Mouse (Mus musculus): Measurements from ENCODE around the gene Lmln.

DNA sequence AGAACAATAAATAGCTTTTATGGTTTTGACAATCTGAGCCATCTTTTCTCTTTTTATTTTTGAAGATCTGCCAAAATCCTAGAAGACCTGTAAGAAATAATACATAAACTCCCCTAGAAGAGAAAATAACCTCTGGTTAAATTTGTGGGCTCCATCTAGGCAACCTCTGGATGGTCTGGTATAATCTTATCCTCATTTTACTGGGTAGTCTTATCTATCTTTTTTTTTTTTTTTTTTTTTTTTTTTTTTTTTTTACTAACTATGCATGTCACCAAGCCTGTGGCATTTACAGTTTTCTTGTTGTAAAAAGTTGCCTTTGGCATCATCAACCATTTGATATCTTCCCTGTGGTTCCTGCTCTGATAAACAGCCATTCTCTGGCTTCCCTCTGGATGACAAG is 112.4 kb downstream of the Lmln start:
- TF ChIP-seq CTCF (conservative IDR thresholded peaks at IDR 0.05 in 1 of 2, IDR thresholded peaks at IDR 0.05 in 1 of 2; ENCODE audit: low read depth in 2 of 2, low read length in 2 of 2) (no peak), EP300 (IDR thresholded peaks at IDR 0.05; ENCODE audit: low read length) (no peak), POLR2AphosphoS2 (IDR thresholded peaks at IDR 0.05; ENCODE audit: low read depth, low read length) (no peak), POLR2A (IDR thresholded peaks at IDR 0.05; ENCODE audit: low read depth, low read length) (no peak), RAD21 (IDR thresholded peaks at IDR 0.05; ENCODE audit: low read depth, low read length) (no peak), TCF12 (IDR thresholded peaks at IDR 0.05; ENCODE audit: low read depth, low read length) (no peak), MAFK (IDR thresholded peaks at IDR 0.05; ENCODE audit: insufficient replicate concordance, low read length) (no peak), BHLHE40 (IDR thresholded peaks at IDR 0.05; ENCODE audit: low read depth, low read length) (no peak)
